Mouse (Mus musculus): ENCODE results near the gene Cwc27.
A peak's percentile ranks its signal among the peaks of the same experiment; 100 is the strongest.

Cwc27 gene

DNA sequence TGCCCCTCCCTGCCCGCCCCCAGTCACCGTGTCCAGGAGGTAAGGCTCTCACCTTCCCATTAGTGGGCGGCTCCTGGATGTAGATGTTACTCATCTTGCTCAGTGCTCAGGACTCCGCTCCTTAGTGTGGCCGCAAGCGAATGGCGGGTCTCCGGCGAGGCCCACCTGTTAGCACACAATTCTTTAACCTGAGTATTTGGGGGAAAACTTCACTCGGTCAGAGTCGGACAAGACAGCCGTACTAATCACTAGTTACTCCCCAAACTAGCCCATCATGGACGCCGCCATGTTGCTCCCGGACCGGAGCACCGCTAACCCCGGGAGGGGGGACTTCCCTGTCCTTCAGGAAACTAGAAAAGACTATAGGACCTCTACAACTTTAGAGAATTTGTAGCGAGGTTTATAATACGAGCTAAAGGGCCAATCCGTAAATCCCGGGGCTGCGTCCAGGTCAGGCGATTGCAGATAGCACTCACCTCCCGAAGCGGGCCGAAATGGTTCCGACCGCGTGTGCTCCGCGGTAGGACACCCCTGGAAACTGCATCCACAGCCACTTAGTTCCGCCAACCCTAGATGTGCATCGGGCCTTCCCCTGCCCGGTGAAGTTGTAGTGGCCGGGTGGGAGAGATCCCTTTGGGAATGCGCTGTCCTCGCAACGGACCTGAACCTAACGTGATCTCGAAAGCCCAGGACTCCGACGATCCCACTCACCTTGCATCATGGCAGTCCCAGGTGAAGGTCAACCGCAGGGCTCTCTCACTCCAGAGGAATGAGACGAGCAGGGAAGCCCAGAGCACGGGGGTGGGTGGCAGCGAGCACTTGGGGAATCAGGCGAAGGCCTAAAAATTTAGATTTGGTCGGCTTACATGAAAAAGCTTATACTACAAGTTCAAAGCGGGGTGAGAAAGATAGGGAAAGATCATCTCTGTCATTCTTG lies at the start of gene Cwc27:
Gene Cwc27, minus strand, starts transcription at position 508 of the 937 bp plus-strand sequence.
- DNase-seq (ENCODE audit: low read depth, low spot score) = peak; percentile 93

DNA sequence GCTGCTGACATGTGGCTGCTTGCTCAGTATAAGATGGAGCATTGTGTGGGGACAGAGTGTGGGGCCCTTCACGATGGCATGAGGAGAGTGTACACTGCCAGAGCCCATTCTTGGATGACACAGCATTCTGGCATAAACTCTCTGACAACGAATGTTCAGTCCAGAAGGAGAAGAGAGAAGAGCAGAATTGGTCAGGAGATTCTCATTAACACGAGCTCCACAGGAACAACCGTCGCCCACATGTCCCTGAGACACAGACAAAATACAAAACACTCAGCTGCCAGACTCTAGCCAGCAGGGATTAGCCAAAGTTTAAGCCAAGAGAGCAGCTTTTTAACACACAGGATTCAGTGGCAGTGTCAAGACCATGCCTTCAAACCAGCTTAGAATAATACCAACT lies 49.8 kb upstream of the Cwc27 start:
- DNase-seq (ENCODE audit: low read depth, low spot score) = no peak

DNA sequence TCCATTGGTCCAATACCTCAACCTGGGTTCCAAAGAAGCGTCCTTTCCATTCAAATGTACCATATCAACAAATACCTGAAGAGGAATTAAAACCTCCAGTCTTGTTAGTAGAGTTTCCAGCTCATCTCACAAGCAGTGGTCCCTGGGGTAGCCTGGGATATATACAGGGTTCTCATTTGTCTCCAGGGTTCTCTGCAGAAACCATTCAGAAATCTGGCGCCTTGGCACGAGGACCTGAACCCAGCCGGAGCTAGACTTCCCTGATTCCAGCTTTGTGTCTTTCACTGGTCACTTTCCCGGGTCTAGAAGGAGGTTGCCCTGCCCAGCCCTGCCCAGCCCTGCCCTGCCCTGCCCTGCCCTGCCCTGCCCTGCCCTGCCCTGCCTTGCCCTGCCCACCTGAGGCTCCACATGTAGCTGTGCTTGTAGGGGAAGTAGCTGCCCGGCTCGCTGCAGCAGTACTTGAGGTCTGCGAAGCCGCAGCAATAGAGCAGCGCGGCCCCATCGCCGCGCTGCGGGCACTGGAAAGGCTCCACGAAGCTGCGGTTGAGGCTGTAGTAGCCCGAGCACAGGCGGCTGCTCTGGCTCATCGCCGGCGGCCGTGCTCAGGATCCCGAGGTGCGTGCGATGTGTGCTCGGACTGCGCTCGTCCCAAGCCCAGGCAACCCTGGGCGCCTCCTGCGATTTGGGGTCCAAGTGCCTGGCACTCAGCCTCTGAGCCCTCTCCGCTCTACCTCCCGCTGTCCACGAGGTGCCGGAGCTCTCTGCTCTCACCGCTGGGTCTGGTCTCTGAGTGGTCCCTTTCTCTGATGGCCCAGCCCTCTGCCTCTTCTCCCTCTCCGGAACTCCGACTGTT lies 46.4 kb upstream of the Cwc27 start, which contains the start of gene Shisal2b:
Gene Shisal2b, minus strand, starts transcription at position 767 of the 853 bp plus-strand sequence.
- peak; percentile 37 for DNase-seq (ENCODE audit: low read depth, low spot score)

DNA sequence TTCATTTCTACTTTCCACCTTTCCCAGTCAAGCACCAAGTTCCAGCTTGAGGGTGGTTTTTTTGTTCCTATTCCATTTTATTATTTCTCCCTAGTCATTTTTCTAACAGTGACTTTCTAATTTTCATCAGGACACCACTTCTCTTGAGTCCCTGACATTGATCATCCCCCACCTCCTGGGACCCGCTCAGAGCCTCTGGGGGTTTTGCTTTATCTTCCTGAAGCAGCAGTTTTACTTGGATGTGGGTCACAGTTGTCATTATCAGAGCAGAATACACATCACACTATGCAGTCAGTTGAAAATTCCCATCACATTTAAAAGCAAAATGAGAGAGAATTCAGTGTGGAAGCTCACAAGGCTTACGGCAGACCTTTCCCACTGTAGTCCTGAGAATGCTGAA lies 36.7 kb upstream of the Cwc27 start:
- DNase-seq (ENCODE audit: low read depth, low spot score) = no peak

DNA sequence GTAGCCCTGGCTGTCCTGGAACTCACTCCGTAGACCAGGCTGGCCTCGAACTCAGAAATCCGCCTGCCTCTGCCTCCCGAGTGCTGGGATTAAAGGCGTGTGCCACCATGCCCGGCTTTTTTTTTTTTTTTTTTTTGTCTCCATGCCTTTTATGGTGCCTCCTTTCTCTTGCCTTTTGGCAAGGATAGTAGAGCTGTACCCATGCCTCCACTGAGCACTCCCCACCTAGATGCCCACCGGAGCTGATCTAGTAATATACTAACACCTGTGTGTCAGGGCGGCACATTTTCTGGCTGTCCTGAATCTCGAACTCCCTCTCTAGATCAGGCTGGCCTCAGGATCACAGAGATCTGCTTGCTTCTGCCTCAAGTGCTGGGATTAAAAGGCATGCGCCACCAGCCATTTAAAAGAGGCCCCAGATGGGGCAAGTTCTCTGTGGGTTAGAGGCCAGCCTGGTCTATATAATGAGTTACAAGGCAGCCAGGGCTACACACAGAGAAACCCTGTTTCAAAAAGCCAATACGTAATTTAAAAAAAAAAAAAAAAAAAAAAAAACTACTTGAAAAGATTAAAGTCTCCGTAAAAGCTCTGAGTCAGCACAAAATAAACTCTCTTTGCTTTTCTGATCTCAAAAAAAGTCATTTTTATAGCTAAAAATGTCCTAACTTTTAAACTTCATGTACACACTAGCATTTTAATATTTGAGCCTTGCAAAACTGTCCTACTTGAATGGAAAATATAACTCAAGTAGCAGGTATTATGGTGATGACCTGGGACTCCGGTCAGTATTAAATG lies 26.6 kb upstream of the Cwc27 start:
- DNase-seq (ENCODE audit: low read depth, low spot score) = no peak

DNA sequence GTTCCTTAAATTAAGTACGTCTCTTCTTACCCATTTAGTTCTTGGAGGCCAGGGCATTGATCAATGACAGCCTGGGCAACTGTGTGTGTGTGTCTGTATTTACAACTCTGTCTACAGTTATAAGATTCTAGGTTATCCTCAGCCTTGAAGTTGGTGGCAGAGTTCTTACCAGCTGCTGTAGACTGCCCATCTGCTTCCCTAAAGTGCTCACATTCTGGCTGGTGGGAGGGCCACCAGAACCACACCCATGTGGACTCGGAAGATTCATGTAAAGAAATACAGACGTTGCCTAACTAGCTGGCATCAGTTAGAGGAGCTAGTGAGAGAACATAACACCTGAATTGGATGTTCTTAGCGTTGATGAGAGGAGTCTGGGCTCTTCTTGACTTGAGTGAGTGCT lies 25.0 kb upstream of the Cwc27 start:
- no peak for DNase-seq (ENCODE audit: low read depth, low spot score)

DNA sequence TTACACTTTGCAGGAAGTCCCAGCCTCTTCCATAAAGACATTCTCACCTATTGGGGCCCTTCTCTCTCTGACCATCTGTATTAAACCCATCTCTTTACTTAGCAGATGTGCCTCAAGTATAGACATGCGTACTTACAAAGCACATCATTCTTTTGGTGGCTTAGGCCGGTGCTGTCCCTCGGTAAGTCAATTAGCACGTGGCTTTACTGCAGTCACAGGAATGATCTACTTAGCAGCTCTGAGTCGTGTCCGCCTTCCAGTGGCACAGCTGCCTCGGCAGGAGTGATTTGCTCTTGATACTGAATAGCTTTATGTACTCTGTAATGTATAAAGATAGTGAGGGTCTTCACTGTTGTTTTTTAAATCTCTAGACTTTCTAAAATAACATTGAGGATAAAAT lies 20.7 kb upstream of the Cwc27 start:
- DNase-seq (ENCODE audit: low read depth, low spot score) = no peak

DNA sequence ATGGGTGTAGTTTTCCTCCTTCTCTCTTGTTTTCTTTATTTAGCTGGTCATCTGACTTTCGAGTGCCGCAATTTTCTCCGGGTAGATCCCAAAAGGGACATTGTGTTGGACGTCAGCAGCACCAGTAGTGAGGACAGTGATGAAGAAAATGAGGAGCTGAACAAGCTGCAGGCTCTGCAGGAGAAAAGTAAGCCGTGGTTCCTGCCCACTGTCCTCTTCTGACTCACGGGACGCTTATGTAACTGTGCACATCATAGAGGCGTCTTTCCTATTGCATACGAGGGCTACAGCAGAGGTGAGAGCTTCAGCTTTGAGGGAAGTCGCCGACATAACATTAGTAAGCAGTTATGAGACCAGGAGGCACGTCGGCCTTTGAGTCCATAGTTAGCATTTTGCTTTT lies 15.9 kb upstream of the Cwc27 start:
- no peak for DNase-seq (ENCODE audit: low read depth, low spot score)

DNA sequence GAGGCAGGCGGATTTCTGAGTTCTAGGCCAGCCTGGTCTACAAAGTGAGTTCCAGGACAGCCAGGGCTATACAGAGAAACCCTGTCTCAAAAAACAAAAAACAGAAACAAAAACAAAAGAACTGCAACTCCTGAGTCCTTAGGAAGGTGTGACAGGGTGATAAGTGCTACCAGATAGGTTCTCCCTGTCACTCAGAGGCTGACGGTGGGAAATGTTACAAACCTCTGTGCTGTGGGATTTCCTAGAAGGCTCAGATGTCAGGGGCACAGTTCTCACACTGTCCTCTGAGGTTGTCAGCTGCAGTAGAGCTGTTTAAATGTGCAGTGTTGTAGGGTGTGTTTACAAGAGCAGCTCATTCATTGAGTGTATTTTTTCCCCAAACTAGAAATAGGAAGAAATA lies 8.5 kb upstream of the Cwc27 start:
- DNase-seq (ENCODE audit: low read depth, low spot score) = no peak

DNA sequence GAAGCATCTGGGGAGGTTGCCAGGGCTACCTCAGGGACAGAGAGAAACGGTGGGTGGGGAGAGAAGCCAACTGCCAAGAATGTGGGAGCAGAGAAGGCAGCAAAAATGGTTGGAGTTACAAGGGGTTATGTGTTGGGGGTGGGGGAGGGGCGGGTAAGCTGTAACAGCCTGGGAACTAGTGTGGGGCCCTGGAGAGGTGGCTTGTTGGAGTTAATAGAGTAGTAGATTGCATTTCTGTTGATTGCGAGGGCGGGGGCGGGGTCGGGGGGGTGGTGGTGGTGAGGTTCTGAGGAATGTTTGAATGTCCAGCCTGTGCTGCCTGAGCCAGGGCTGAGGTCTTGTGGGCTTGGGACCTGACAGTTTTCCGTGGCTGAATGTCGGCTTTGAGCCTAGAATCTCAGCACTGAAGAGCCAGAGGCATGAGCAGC lies 5.5 kb upstream of the Cwc27 start:
- DNase-seq (ENCODE audit: low read depth, low spot score) = no peak

DNA sequence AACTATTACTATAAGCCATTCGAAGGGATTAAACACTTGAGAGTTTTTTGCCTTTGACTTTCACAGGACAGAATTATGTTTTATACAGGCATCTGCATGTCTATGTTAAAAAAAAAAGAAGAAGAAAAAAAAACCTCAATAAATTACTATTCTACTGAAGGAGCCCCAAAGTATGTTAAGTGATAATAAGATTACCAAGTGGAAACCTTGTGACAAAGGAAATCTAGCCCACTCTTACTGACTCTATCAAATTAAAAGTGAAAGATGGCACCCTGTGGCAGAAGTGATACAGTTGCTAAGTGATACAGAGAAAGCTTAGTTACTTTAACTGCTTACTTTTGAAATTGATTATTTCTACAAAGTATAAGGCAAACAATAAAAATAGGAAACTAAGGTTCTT lies 5.0 kb upstream of the Cwc27 start:
- DNase-seq (ENCODE audit: low read depth, low spot score) = no peak

DNA sequence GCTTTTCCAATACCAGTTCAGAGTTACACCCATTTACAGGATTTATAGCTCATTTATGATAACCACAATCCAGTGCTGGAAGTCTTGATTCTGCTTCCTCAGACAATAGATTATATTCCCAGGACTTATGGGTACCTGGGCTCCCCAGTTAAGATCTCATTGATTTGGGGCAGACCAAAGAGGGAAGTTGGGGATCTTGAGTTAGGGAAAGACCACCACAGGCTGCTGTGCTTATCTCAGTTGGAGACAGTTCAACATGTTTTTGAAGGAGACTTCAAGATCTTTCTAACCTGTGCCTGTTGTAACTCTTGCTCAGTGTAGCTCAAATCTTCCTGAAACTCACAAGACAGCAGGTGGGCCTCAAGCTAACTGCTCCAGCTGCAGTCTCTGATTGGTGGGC lies 4.2 kb upstream of the Cwc27 start:
- DNase-seq (ENCODE audit: low read depth, low spot score) = no peak

DNA sequence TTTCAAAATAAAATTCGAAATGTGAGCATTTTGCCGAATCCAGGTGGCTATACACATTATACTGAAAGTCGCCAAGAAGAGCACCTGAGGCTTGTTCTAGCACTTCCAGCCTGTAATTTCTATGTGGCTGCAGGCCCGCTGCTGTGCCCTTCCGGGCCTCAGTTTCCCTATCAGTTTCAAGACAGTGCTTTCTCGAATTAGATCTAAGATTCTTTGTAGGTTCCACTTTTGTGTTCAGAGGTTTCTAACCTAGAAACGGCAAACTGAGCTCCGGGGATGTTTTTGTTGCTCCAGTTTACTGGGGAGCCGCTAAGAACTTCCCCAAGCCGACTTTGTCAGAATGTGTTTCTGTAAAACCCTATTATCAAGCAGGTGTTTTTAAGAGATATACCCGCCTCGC lies 754 bp upstream of the Cwc27 start:
- DNase-seq (ENCODE audit: low read depth, low spot score) = no peak

DNA sequence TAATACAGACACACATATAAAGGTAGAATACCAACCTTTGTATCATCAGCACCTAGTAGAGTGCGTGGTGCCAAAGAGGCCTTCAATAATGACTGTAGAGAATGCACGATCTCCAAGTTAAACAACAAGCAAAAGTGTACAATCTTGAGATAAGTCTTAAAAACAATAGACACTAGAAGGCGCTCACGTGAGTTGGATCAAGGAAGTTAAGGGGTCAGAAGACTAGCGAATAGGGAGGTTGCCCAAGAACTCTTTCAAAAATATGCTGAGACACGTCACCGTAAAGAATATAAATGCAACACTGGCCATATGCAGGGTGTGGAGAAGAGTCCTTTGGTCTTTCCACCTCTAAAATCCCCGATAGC lies 690 bp downstream of the Cwc27 start:
- no peak for DNase-seq (ENCODE audit: low read depth, low spot score)

DNA sequence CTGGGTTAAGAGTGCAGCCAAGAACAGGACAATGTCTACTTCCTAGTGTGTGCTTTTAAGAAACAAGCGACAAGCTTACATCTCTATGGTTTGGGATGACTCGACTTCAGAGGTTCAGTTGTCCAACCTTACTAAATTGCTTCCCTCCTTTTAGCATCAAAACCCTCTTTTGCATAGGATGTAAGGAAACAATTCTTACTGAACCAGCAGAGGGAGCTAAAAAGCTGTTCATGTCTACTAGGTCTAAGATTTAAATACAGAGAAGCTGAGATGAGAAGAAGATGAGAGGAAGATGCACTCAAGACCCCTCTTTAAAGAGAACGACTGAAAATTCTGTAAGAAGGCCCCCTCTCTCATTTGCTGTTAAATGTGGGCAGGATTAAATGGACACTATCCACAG lies 11.3 kb downstream of the Cwc27 start:
- DNase-seq (ENCODE audit: low read depth, low spot score) = peak; percentile 72

DNA sequence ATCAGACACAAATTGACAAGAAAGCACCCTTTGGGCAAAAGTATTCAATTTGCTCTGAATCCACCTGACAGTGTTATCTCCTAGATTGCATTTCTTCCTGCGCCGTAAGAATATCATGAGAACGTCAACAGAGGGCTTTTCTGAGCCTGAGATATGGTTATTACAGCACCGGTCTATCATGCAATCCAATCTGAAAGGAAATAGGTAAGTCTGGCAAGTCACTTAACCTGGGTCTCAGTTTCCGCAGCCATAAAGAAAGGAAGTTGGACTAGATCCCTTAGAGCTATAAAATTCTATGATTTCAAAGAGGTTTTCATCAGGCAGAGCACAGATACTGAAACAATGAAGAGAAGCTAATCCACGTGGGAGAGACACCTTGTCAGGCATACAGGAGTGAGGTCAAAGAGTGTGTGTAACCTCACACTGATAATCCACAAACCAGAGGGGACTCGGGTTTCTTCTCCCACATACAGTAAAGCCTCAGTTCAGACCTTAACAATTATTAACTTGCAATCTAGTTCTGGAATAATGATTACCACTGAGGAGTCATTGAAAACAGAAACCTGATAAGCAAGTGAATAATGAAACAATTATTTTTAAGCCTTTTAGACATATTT lies 17.3 kb downstream of the Cwc27 start:
- DNase-seq (ENCODE audit: low read depth, low spot score) = no peak

DNA sequence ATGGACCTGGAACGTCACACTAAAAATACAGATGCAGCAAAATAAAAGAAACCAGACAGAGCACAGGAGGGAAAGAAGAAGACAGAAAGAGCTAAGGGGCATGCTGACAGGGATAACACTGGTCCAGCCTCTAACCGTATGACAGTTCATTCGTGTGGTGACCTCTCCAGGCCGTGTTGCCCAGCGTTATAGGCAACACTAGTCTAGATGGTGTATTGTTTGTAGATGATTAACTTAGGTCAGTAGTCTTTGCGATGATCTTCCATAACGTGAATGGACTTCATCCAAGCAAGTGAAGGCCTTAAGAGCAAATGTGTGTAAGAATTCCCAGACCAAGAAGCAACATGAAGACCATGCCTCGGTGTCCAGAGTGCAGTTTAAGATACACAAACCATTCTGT lies 17.9 kb downstream of the Cwc27 start:
- no peak for DNase-seq (ENCODE audit: low read depth, low spot score)

DNA sequence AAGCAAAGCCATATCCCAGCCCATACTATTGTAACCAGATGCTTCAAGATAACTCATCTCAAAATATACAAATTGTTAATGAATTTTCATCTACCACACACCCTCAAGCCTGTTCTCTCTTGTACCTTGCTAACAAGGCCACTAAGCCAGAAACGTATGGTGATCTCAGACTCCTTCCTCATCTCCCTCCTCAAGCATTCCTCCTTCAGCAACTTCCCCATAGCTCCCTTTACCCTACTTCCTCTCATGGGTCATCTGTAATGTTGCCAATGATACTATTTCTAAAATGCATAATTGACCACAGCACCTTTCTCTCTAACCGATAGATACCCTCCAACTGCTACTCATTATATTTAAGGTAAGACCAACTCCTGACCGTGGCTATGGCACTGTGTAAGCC lies 22.5 kb downstream of the Cwc27 start:
- no peak for DNase-seq (ENCODE audit: low read depth, low spot score)

DNA sequence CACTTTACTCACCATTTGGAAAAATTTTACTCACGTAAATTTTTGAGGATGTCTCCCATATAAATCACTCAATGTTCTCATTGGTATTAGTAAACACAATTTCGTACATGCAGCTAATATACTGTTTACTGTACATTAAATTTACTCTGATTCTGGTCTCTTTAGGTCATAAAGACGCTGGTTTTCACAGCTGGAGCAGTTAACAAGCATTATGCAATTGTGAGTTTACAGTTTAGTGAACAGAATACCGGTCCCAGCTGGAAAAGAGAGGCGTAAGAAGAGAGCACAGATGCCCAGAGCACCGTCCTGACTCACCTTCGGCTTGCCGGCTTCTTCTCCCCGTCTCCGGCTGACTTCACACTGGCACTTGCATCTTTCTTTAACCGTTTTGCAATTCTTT lies 24.8 kb downstream of the Cwc27 start, which contains the start of gene Srek1ip1:
Gene Srek1ip1, plus strand, starts transcription at position 301 of the 400 bp plus-strand sequence.
- DNase-seq (ENCODE audit: low read depth, low spot score) = no peak

DNA sequence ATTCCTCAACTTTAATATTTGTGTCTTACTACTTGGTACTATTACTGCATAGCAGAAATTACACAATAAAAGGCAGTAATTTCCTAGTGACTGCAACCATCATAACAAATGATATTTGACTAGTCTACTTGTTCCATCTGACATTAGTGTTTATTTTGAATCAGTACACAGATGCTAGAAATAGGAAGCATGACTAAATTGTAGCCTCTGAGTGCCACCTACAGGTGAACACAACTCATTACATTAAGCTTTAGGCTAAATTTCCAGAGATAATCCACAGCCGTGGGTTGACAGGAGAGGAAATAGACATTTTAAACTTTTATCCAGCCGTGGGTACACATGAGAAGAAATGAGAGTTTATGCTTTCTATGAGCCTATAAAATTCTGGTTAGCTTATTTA lies 27.3 kb downstream of the Cwc27 start:
- peak; percentile 79 for DNase-seq (ENCODE audit: low read depth, low spot score)

DNA sequence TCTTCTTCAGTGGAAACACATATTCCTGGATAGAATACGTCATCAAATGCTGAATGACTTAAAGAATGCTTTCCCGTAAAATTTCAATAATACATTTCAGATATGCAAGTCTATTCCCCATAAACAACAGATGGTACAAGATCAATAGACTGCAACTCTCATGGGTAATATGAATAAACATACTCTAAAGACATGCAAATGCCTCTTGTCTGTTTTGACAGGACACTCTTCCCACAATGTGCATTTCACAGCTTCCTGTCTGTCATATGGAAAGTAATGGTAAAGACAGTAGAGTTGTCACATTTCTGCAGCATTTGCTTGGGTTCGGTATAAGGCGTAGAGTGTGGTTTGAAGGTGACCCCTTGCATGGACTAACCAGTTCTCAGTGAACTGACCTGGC lies 29.7 kb downstream of the Cwc27 start:
- no peak for DNase-seq (ENCODE audit: low read depth, low spot score)
